Mouse (Mus musculus): ENCODE measurements around the gene Picalm.

DNA sequence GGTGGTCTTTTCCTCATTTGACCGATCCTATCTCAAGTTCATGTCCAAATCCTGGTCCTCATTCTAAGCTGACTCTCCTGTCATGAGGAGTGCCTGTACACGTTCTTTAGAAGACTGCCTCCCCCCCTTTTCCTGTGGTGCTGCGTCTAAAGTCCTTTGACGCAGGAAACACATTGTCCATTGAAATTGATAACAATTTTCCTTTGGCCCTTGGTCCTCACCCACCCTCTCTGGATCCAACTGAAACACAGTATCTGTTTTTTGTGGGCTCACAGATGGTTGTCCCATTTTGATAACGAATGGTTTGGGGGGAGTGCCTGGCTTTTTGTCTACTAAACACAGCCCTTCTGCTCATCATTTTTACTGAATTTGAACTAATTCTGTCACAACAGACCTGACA lies 113.6 kb downstream of the Picalm start:
- peak; percentile 79 for TF ChIP-seq EP300 (IDR thresholded peaks at IDR 0.05; ENCODE audit: low read depth)
- no peak for TF ChIP-seq CTCF (IDR thresholded peaks at IDR 0.05; ENCODE audit: low read depth)
